Mouse (Mus musculus): Measurements from ENCODE around the gene Srrm4. TPM values are rescaled to one million over a fixed set of nuclear protein-coding genes. Genes with fewer than 3 reads are reported as not detected.

The Srrm4 gene
- polyA plus RNA-seq, 1 experiment from 2014 or later: 23.7 TPM

- H3K9ac ChIP-seq: no peak overlapping the region
- H3K36me3 ChIP-seq: no peaks in the 10 kb centered on the region
- no peak overlapping the region for H3K4me2 ChIP-seq (replicated peaks)
- ATAC-seq (ENCODE audit: low FRiP score, low read depth): no peak; the same call in 1 of the 2 replicates
- no peak overlapping the region for H3K4me3 ChIP-seq
- H3K27me3 ChIP-seq (replicated peaks): no peaks in the 10 kb centered on the region
- no peak overlapping the region for H3K27ac ChIP-seq
- WGBS: 47% methylated on average over 15 of the region's 15 CpGs
- H3K9me3 ChIP-seq: no peaks in the 10 kb centered on the region
- peaks cover 30% of the 10 kb centered on the region for H3K4me1 ChIP-seq
These were observed 90.3 kb downstream of the Srrm4 start for GRCm38 (mm10) chr5:116501342-116501741.

GRCm38 (mm10) chr5:116498880-116499640, 92.6 kb downstream of the Srrm4 start:
- no peak overlapping the region for H3K9ac ChIP-seq
- no peak overlapping the region for H3K4me2 ChIP-seq (replicated peaks)
- WGBS: 71% methylated on average over 19 of the region's 19 CpGs
- H3K27ac ChIP-seq: no peak overlapping the region
- ATAC-seq (ENCODE audit: low FRiP score, low read depth): no peak
- H3K27me3 ChIP-seq (replicated peaks): no peaks in the 10 kb centered on the region
- H3K4me1 ChIP-seq: peaks cover 47% of the 10 kb centered on the region
- no peaks in the 10 kb centered on the region for H3K36me3 ChIP-seq
- H3K9me3 ChIP-seq: no peaks in the 10 kb centered on the region
- no peak overlapping the region for H3K4me3 ChIP-seq

- Histone ChIP-seq H3K4me3 (no peak overlapping the region), H3K4me1 (peaks cover 47% of the 10 kb centered on the region), H3K9ac (no peak overlapping the region), H3K36me3 (no peaks in the 10 kb centered on the region), H3K27ac (no peak overlapping the region), H3K27me3 (replicated peaks) (no peaks in the 10 kb centered on the region), H3K9me3 (no peaks in the 10 kb centered on the region), H3K4me2 (replicated peaks) (no peak overlapping the region)
- ATAC-seq (ENCODE audit: low FRiP score, low read depth): no peak
- 73% methylated on average over 5 of the region's 5 CpGs for WGBS
These were observed 93.8 kb downstream of the Srrm4 start for GRCm38 (mm10) chr5:116497866-116498265.

- Histone ChIP-seq H3K27me3 (replicated peaks) (no peaks in the 10 kb centered on the region), H3K9me3 (no peaks in the 10 kb centered on the region), H3K4me1 (peaks cover 52% of the 10 kb centered on the region), H3K9ac (no peak overlapping the region), H3K27ac (no peak overlapping the region), H3K4me3 (no peak overlapping the region), H3K4me2 (replicated peaks) (no peak overlapping the region), H3K36me3 (no peaks in the 10 kb centered on the region)
- 13% methylated on average over 7 of the region's 7 CpGs for WGBS
- 0 out of 2 replicates have a peak, but pooled peaks have one; percentile 21 for ATAC-seq (ENCODE audit: low FRiP score, low read depth)
These were observed 94.4 kb downstream of the Srrm4 start for GRCm38 (mm10) chr5:116497205-116497604.

- Histone ChIP-seq H3K9ac (no peak overlapping the region), H3K4me3 (no peak overlapping the region), H3K9me3 (no peaks in the 10 kb centered on the region), H3K4me2 (replicated peaks) (no peak overlapping the region), H3K4me1 (peaks cover 51% of the 10 kb centered on the region), H3K36me3 (no peaks in the 10 kb centered on the region), H3K27ac (no peak overlapping the region), H3K27me3 (replicated peaks) (no peaks in the 10 kb centered on the region)
- no peak for ATAC-seq (ENCODE audit: low FRiP score, low read depth)
- WGBS: 80% methylated on average over 2 of the region's 2 CpGs
These were observed 94.9 kb downstream of the Srrm4 start for GRCm38 (mm10) chr5:116496717-116497116.

- Histone ChIP-seq H3K27ac (no peak overlapping the region), H3K4me3 (no peak overlapping the region), H3K9me3 (no peaks in the 10 kb centered on the region), H3K4me1 (peaks cover 57% of the 10 kb centered on the region), H3K9ac (no peak overlapping the region), H3K4me2 (replicated peaks) (no peak overlapping the region), H3K27me3 (replicated peaks) (no peaks in the 10 kb centered on the region), H3K36me3 (no peaks in the 10 kb centered on the region)
- ATAC-seq (ENCODE audit: low FRiP score, low read depth): no peak
- WGBS: 59% methylated on average over 9 of the region's 9 CpGs
These were observed 96.2 kb downstream of the Srrm4 start for GRCm38 (mm10) chr5:116495466-116495865.

GRCm38 (mm10) chr5:116494377-116494776, 97.2 kb downstream of the Srrm4 start:
- H3K4me1 ChIP-seq: peaks cover 55% of the 10 kb centered on the region
- H3K4me3 ChIP-seq: no peak overlapping the region
- H3K27ac ChIP-seq: no peak overlapping the region
- no peak for ATAC-seq (ENCODE audit: low FRiP score, low read depth)
- no peaks in the 10 kb centered on the region for H3K36me3 ChIP-seq
- 55% methylated on average over 7 of the region's 7 CpGs for WGBS
- H3K9me3 ChIP-seq: no peaks in the 10 kb centered on the region
- no peak overlapping the region for H3K9ac ChIP-seq
- no peaks in the 10 kb centered on the region for H3K27me3 ChIP-seq (replicated peaks)
- no peak overlapping the region for H3K4me2 ChIP-seq (replicated peaks)

GRCm38 (mm10) chr5:116492726-116493125, 98.9 kb downstream of the Srrm4 start:
- Histone ChIP-seq H3K27ac (no peak overlapping the region), H3K27me3 (replicated peaks) (no peaks in the 10 kb centered on the region), H3K9ac (no peak overlapping the region), H3K9me3 (no peaks in the 10 kb centered on the region), H3K4me3 (no peak overlapping the region), H3K4me2 (replicated peaks) (no peak overlapping the region), H3K4me1 (peaks cover 43% of the 10 kb centered on the region), H3K36me3 (no peaks in the 10 kb centered on the region)
- no peak for ATAC-seq (ENCODE audit: low FRiP score, low read depth)
- whole genome bisulfite sequencing: 86% methylated on average over 3 of the region's 3 CpGs

GRCm38 (mm10) chr5:116491794-116492420, 99.7 kb downstream of the Srrm4 start:
- Histone ChIP-seq H3K36me3 (no peaks in the 10 kb centered on the region), H3K4me3 (no peak overlapping the region), H3K9me3 (no peaks in the 10 kb centered on the region), H3K4me2 (replicated peaks) (no peak overlapping the region), H3K27me3 (replicated peaks) (no peaks in the 10 kb centered on the region), H3K27ac (no peak overlapping the region), H3K9ac (no peak overlapping the region), H3K4me1 (peaks cover 38% of the 10 kb centered on the region)
- ATAC-seq (ENCODE audit: low FRiP score, low read depth): no peak
- WGBS: 75% methylated on average over 12 of the region's 12 CpGs

GRCm38 (mm10) chr5:116490826-116491225, 100.8 kb downstream of the Srrm4 start:
- Histone ChIP-seq H3K9me3 (no peaks in the 10 kb centered on the region), H3K4me2 (replicated peaks) (no peak overlapping the region), H3K9ac (no peak overlapping the region), H3K27me3 (replicated peaks) (no peaks in the 10 kb centered on the region), H3K4me1 (peaks cover 41% of the 10 kb centered on the region), H3K36me3 (no peaks in the 10 kb centered on the region), H3K4me3 (no peak overlapping the region), H3K27ac (no peak overlapping the region)
- no peak for ATAC-seq (ENCODE audit: low FRiP score, low read depth)
- WGBS: 62% methylated on average over 5 of the region's 5 CpGs

GRCm38 (mm10) chr5:116489621-116490020, 102.0 kb downstream of the Srrm4 start:
- H3K4me1 ChIP-seq: peaks cover 42% of the 10 kb centered on the region
- ATAC-seq (ENCODE audit: low FRiP score, low read depth): no peak
- no peak overlapping the region for H3K9ac ChIP-seq
- H3K27me3 ChIP-seq (replicated peaks): no peaks in the 10 kb centered on the region
- no peak overlapping the region for H3K27ac ChIP-seq
- no peak overlapping the region for H3K4me3 ChIP-seq
- H3K36me3 ChIP-seq: no peaks in the 10 kb centered on the region
- 48% methylated on average over 8 of the region's 8 CpGs for WGBS
- no peaks in the 10 kb centered on the region for H3K9me3 ChIP-seq
- H3K4me2 ChIP-seq (replicated peaks): no peak overlapping the region

- H3K4me3 ChIP-seq: no peak overlapping the region
- H3K4me1 ChIP-seq: peaks cover 31% of the 10 kb centered on the region
- no peak overlapping the region for H3K9ac ChIP-seq
- 81% methylated on average over 4 of the region's 4 CpGs for WGBS
- H3K27me3 ChIP-seq (replicated peaks): no peaks in the 10 kb centered on the region
- no peak overlapping the region for H3K4me2 ChIP-seq (replicated peaks)
- H3K9me3 ChIP-seq: no peaks in the 10 kb centered on the region
- no peak overlapping the region for H3K27ac ChIP-seq
- H3K36me3 ChIP-seq: peaks cover 9% of the 10 kb centered on the region; the same call in 1 of the 2 replicates
- no peak for ATAC-seq (ENCODE audit: low FRiP score, low read depth)
These were observed 105.5 kb downstream of the Srrm4 start for GRCm38 (mm10) chr5:116486135-116486534.

Measured in neural tube, embryonic 12.5 days (tissue).